Mouse (Mus musculus) ovary, postnatal 10 days (tissue): ENCODE results near the gene Ect2.

Source experiments
- DNase-seq: peaks from one replicate; pipeline ENCODE4 v3.0.0; 2022; ENCODE audit warnings: low spot score

Ect2 gene

GRCm38 (mm10) chr3:27156594-27156949 is 2.9 kb upstream of the Ect2 start:
- DNase-seq, result no peak

GRCm38 (mm10) chr3:27155856-27156593 is 2.3 kb upstream of the Ect2 start:
- no peak for DNase-seq

GRCm38 (mm10) chr3:27155051-27155855 is 1.6 kb upstream of the Ect2 start:
- DNase-seq, result no peak

- DNase-seq, result no peak
Measured at GRCm38 (mm10) chr3:27154280-27154679, 602 bp upstream of the Ect2 start.

GRCm38 (mm10) chr3:27153191-27153671 is 447 bp downstream of the Ect2 start:
- DNase-seq, result no peak

- no peak for DNase-seq
Measured at GRCm38 (mm10) chr3:27145733-27146132, 7.9 kb downstream of the Ect2 start.

- DNase-seq, result no peak
Measured at GRCm38 (mm10) chr3:27143570-27143969, 10.1 kb downstream of the Ect2 start.

GRCm38 (mm10) chr3:27140101-27140500 is 13.6 kb downstream of the Ect2 start:
- no peak for DNase-seq

- DNase-seq, result no peak
Measured at GRCm38 (mm10) chr3:27121864-27122450, 31.7 kb downstream of the Ect2 start.

GRCm38 (mm10) chr3:27120932-27121331 is 32.7 kb downstream of the Ect2 start:
- no peak for DNase-seq

- DNase-seq, result no peak
Measured at GRCm38 (mm10) chr3:27118227-27118626, 35.5 kb downstream of the Ect2 start.

GRCm38 (mm10) chr3:27110860-27111259 is 42.8 kb downstream of the Ect2 start:
- DNase-seq, result no peak

- no peak for DNase-seq
Measured at GRCm38 (mm10) chr3:27109109-27109508, 44.6 kb downstream of the Ect2 start.

GRCm38 (mm10) chr3:27107142-27107541 is 46.5 kb downstream of the Ect2 start:
- DNase-seq, result no peak

- DNase-seq, result no peak
Measured at GRCm38 (mm10) chr3:27102965-27103364, 50.7 kb downstream of the Ect2 start.

- no peak for DNase-seq
Measured at GRCm38 (mm10) chr3:27098633-27099032, 55.0 kb downstream of the Ect2 start.

- no peak for DNase-seq
Measured at GRCm38 (mm10) chr3:27086221-27086620, 67.5 kb downstream of the Ect2 start.

- DNase-seq, result no peak
Measured at GRCm38 (mm10) chr3:27081229-27082060, 72.2 kb downstream of the Ect2 start.

- DNase-seq, result no peak
Measured at GRCm38 (mm10) chr3:27080061-27080770, 73.5 kb downstream of the Ect2 start.

GRCm38 (mm10) chr3:27073884-27074283 is 79.8 kb downstream of the Ect2 start:
- DNase-seq, result no peak

- no peak for DNase-seq
Measured at GRCm38 (mm10) chr3:27071706-27072105, 82.0 kb downstream of the Ect2 start.
